ENCODE assay signal across 8 mouse cellular contexts in the genomic region with DNA sequence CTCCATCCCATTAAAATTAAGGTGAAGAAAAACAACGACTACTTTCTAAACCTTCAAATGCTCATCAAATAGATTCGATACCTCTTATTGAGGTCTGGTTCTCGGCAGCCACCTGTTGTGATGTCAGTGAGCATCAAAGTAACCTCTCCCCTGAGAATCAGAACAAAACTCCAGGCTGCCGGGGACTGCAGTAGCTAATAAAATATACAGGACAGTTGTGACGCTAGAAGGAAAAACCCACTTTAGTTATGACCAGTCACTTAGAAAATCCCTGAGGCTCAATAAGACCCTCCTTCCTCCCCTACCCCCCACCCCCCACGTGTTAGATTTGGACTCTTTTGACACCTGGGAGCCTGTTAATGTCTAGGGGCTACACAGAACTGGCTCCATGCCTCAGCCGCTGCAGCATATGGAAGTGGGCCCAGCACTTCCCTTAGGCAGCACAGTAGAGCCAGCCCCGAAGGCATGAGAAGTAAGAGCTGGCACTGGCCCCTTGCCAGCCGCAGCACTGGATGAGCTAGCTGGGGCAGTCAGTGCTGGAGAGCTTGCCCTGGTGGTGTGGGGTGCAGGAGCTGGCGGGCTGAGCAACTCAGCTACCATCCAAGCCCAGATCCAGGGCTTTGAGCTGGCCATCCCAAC.
A peak's percentile ranks its signal among the peaks of the same experiment; 100 is the strongest.
DNase-seq lines count a peak whose midpoint lies in the region; ATAC-seq and TF ChIP-seq lines count a peak whose summit lies in the region.

No protein-coding gene starts in this region.

- H3K4me3 ChIP-seq in forebrain, embryonic 15.5 days = no peak overlapping the region
- no peak overlapping the region for H3K4me3 ChIP-seq in forebrain, embryonic 10.5 days
- H3K4me3 ChIP-seq in liver, embryonic 14.5 days (ENCODE audit: insufficient read depth in 1 of 2, low read depth in 2 of 2, low read length in 2 of 2) = no peak overlapping the region
- no peak overlapping the region for H3K4me3 ChIP-seq in hindbrain, embryonic 14.5 days (replicated peaks; ENCODE audit: low read length)
- H3K4me3 ChIP-seq in layer of hippocampus, adult 2 months = no peak overlapping the region

- no peak for TF ChIP-seq EP300 in liver, embryonic 14.5 days (IDR thresholded peaks at IDR 0.05; ENCODE audit: low read depth)

- no peak overlapping the region for H3K27ac ChIP-seq in forebrain, embryonic 15.5 days (replicated peaks)
- H3K27ac ChIP-seq in forebrain, embryonic 10.5 days = no peak overlapping the region
- no peak overlapping the region for H3K27ac ChIP-seq in liver, embryonic 14.5 days
- no peak overlapping the region for H3K27ac ChIP-seq in hindbrain, embryonic 14.5 days
- no peak overlapping the region for H3K27ac ChIP-seq in layer of hippocampus, adult 2 months

- DNase-seq in forebrain, embryonic 10.5 days (ENCODE audit: extremely low spot score, low spot score) = no peak
- no peak for DNase-seq in liver, embryonic 14.5 days (ENCODE audit: low read depth in 3 of 3, low spot score in 3 of 3)
- DNase-seq in liver = no peak
- peak; percentile 31 to 58 for DNase-seq in cerebellum, postnatal 25 days
- peak; percentile 43 for DNase-seq in hindbrain, embryonic 14.5 days (ENCODE audit: low spot score)
- no peak for DNase-seq in ovary, postnatal 10 days (ENCODE audit: low spot score)
- no peak for DNase-seq in layer of hippocampus, adult 2 months (ENCODE audit: low spot score in 2 of 2)

- 63% methylated on average over 10 of the region's 10 CpGs for WGBS in forebrain, embryonic 15.5 days
- WGBS in forebrain, embryonic 10.5 days = 79% methylated on average over 10 of the region's 10 CpGs
- 75% methylated on average over 10 of the region's 10 CpGs for WGBS in liver, embryonic 14.5 days (ENCODE audit: insufficient replicate concordance)
- 66% methylated on average over 10 of the region's 10 CpGs for WGBS in hindbrain, embryonic 14.5 days

- no peak overlapping the region for H3K4me2 ChIP-seq in forebrain, embryonic 15.5 days (replicated peaks)
- no peak overlapping the region for H3K4me2 ChIP-seq in liver, embryonic 14.5 days (ENCODE audit: low read depth)
- no peak overlapping the region for H3K4me2 ChIP-seq in hindbrain, embryonic 14.5 days (replicated peaks)

- H3K4me1 ChIP-seq in forebrain, embryonic 15.5 days = peaks cover 4% of the 10 kb centered on the region; the same call in 1 of the 2 replicates
- peaks cover 4% of the 10 kb centered on the region; the same call in 1 of the 2 replicates for H3K4me1 ChIP-seq in forebrain, embryonic 10.5 days
- H3K4me1 ChIP-seq in liver, embryonic 14.5 days (replicated peaks; ENCODE audit: control insufficient read depth in 2 of 2, insufficient read depth in 2 of 2, low read length in 1 of 2) = no peaks in the 10 kb centered on the region
- no peaks in the 10 kb centered on the region for H3K4me1 ChIP-seq in hindbrain, embryonic 14.5 days (replicated peaks; ENCODE audit: control insufficient read depth, insufficient read depth, low read length)

- ATAC-seq in forebrain, embryonic 15.5 days (replicated peaks) = peak; percentile 85
- ATAC-seq in liver, embryonic 14.5 days (ENCODE audit: insufficient read depth) = peak; percentile 14; the same call in 1 of the 2 replicates
- ATAC-seq in hindbrain, embryonic 14.5 days (ENCODE audit: low FRiP score) = peak; percentile 57; the same call in 1 of the 2 replicates

- TF ChIP-seq CTCF in liver, embryonic 14.5 days (IDR thresholded peaks at IDR 0.05; ENCODE audit: low read depth) = no peak
- TF ChIP-seq CTCF in layer of hippocampus, adult 2 months (conservative IDR thresholded peaks at IDR 0.05) = no peak

- H3K9me3 ChIP-seq in forebrain, embryonic 15.5 days = no peaks in the 10 kb centered on the region
- H3K9me3 ChIP-seq in forebrain, embryonic 10.5 days = no peaks in the 10 kb centered on the region
- no peaks in the 10 kb centered on the region for H3K9me3 ChIP-seq in liver, embryonic 14.5 days (ENCODE audit: control insufficient read depth, low read length)
- no peaks in the 10 kb centered on the region for H3K9me3 ChIP-seq in hindbrain, embryonic 14.5 days (ENCODE audit: control insufficient read depth, low read length)

- peaks cover 28% of the 10 kb centered on the region for H3K36me3 ChIP-seq in forebrain, embryonic 15.5 days
- H3K36me3 ChIP-seq in forebrain, embryonic 10.5 days (replicated peaks) = peaks cover 33% of the 10 kb centered on the region
- peaks cover 28% of the 10 kb centered on the region for H3K36me3 ChIP-seq in liver, embryonic 14.5 days (replicated peaks; ENCODE audit: control insufficient read depth, insufficient read depth, low read depth)
- peaks cover 44% of the 10 kb centered on the region for H3K36me3 ChIP-seq in hindbrain, embryonic 14.5 days (replicated peaks; ENCODE audit: control insufficient read depth, insufficient read depth)

- H3K9ac ChIP-seq in forebrain, embryonic 15.5 days (replicated peaks) = no peak overlapping the region
- no peak overlapping the region for H3K9ac ChIP-seq in liver, embryonic 14.5 days (replicated peaks)
- no peak overlapping the region for H3K9ac ChIP-seq in hindbrain, embryonic 14.5 days

- no peaks in the 10 kb centered on the region for H3K27me3 ChIP-seq in forebrain, embryonic 15.5 days
- H3K27me3 ChIP-seq in forebrain, embryonic 10.5 days (ENCODE audit: poor library complexity, severe bottlenecking) = no peaks in the 10 kb centered on the region
- H3K27me3 ChIP-seq in liver, embryonic 14.5 days (ENCODE audit: control insufficient read depth, insufficient read depth, low read length) = no peaks in the 10 kb centered on the region
- H3K27me3 ChIP-seq in hindbrain, embryonic 14.5 days (ENCODE audit: control insufficient read depth, insufficient read depth, low read length) = no peaks in the 10 kb centered on the region

Comparison
In these comparisons a context has a peak if more than half of its experiments do, and no peak if none do; other contexts are left out.
1. ATAC-seq: peak in every context shown above with its lines; median percentile 85 in forebrain, embryonic 15.5 days; 57 in hindbrain, embryonic 14.5 days; 14 in liver, embryonic 14.5 days.
2. DNase-seq: peak in cerebellum, postnatal 25 days (2 of 2) and hindbrain, embryonic 14.5 days (single experiment); none in forebrain, embryonic 10.5 days (single experiment), liver, embryonic 14.5 days (0 of 3), liver (single experiment), ovary, postnatal 10 days (single experiment) and layer of hippocampus, adult 2 months (0 of 2).